Mouse (Mus musculus) stomach, postnatal 0 days (tissue): ENCODE measurements around the gene Tyro3. TPM values are rescaled to one million over a fixed set of nuclear protein-coding genes. Genes with fewer than 3 reads are reported as not detected.

Experiments used
- ATAC-seq: fragments of 200-750 bp; cut with Nextera tagmentation; 2 replicates; pipeline ENCODE4 v1.8.0; 2017; ENCODE audit not compliant: low FRiP score, low TSS enrichment
- DNase-seq: peaks from one replicate; pipeline ENCODE4 v3.0.0-alpha.2; 2016; ENCODE audit warnings: low spot score
- H3K27ac ChIP-seq: fragments of 300-500 bp; sonication (generic); replicated peaks from 2 replicates; pipeline ENCODE4 v1.5.1; 2014; ENCODE audit warnings: mild to moderate bottlenecking, control low read depth
- H3K27me3 ChIP-seq: fragments of 300-500 bp; sonication (generic); 2 replicates; pipeline ENCODE4 v1.6.1; 2014; ENCODE audit warnings: low read length; ENCODE audit not compliant: control insufficient read depth, insufficient read depth
- H3K36me3 ChIP-seq: fragments of 300-500 bp; sonication (generic); 2 replicates; pipeline ENCODE4 v1.6.1; 2014; ENCODE audit warnings: low read length, mixed read lengths; ENCODE audit not compliant: control insufficient read depth, insufficient read depth
- H3K4me1 ChIP-seq: fragments of 300-500 bp; sonication (generic); replicated peaks from 2 replicates; pipeline ENCODE4 v1.6.1; 2014; ENCODE audit warnings: antibody characterized with exemption; ENCODE audit not compliant: control insufficient read depth, insufficient read depth
- H3K4me2 ChIP-seq: fragments of 300-500 bp; sonication (generic); replicated peaks from 2 replicates; pipeline ENCODE4 v1.6.1; 2014; ENCODE audit warnings: low read depth, mild to moderate bottlenecking, control low read depth, moderate library complexity
- H3K4me3 ChIP-seq: fragments of 300-500 bp; sonication (generic); 2 replicates; pipeline ENCODE4 v1.5.1; 2014; ENCODE audit warnings: low read depth, low read length, control low read depth
- H3K9ac ChIP-seq: fragments of 300-500 bp; sonication (generic); 2 replicates; pipeline ENCODE4 v1.6.1; 2014; ENCODE audit warnings: mild to moderate bottlenecking, low read length, control low read depth, mixed read lengths
- H3K9me3 ChIP-seq: fragments of 300-500 bp; sonication (generic); 2 replicates; pipeline ENCODE4 v1.6.1; 2016; ENCODE audit warnings: low read length; ENCODE audit not compliant: control insufficient read depth
- CTCF ChIP-seq: IDR thresholded peaks from 2 replicates; pipeline ENCODE4 v1.5.1; 2016; ENCODE audit warnings: antibody characterized with exemption, low read depth, mild to moderate bottlenecking, moderate library complexity
- EP300 ChIP-seq: optimal IDR thresholded peaks from 2 replicates; pipeline ENCODE3; 2016; ENCODE audit warnings: antibody characterized with exemption
- WGBS: fragments of 180-500 bp; shearing (Covaris S2); extraction: QIAGEN DNeasy Blood & Tissue Kit; methylation state at CpG from one replicate; pipeline ENCODE4 v1.1.7; 2014; 5-methylcytosine and 5-hydroxymethylcytosine counted together
- polyA plus RNA-seq: library from polyadenylated mRNA; unstranded; fragments of >200 nt; fragmentation: Nextera tagmentation; extraction: Ambion mirVana; gene quantifications from 2 replicates; pipeline ENCODE4 v1.2.1, GENCODE M21; 2015

Tyro3 gene
- polyA plus RNA-seq, 1 experiment from 2014 or later = 20.6 TPM

GRCm38 (mm10) chr2:119798246-119798927, 854 bp downstream of the Tyro3 start:
- no peak for TF ChIP-seq EP300
- TF ChIP-seq CTCF = peak; percentile 82
- peak overlapping the region; percentile 99; the same call in 1 of the 2 replicates for H3K4me2 ChIP-seq
- no peak overlapping the region for H3K27ac ChIP-seq
- H3K9ac ChIP-seq = no peak overlapping the region
- 15% methylated on average over 13 of the region's 13 CpGs for WGBS
- H3K4me3 ChIP-seq = no peak overlapping the region
- no peaks in the 10 kb centered on the region for H3K27me3 ChIP-seq
- DNase-seq (peak; percentile 83), ATAC-seq (peak; percentile 9; the same call in 1 of the 2 replicates)
- no peaks in the 10 kb centered on the region for H3K9me3 ChIP-seq
- H3K36me3 ChIP-seq = no peaks in the 10 kb centered on the region; the same call in 1 of the 2 replicates
- H3K4me1 ChIP-seq = peaks cover 5% of the 10 kb centered on the region

- Histone ChIP-seq H3K27ac (peak overlapping the region; percentile 89), H3K9ac (peak overlapping the region; percentile 85), H3K36me3 (no peaks in the 10 kb centered on the region; the same call in 1 of the 2 replicates), H3K4me2 (peak overlapping the region; percentile 99), H3K9me3 (no peaks in the 10 kb centered on the region), H3K4me1 (peaks cover 7% of the 10 kb centered on the region), H3K27me3 (no peaks in the 10 kb centered on the region), H3K4me3 (peak overlapping the region; percentile 79)
- WGBS = 0% methylated on average over 36 of the region's 89 CpGs
- DNase-seq (peak; percentile 71), ATAC-seq (peak; percentile 67)
- TF ChIP-seq CTCF = no peak
- TF ChIP-seq EP300 = no peak
Observed at GRCm38 (mm10) chr2:119799181-119799960, 1.8 kb downstream of the Tyro3 start.

DNA sequence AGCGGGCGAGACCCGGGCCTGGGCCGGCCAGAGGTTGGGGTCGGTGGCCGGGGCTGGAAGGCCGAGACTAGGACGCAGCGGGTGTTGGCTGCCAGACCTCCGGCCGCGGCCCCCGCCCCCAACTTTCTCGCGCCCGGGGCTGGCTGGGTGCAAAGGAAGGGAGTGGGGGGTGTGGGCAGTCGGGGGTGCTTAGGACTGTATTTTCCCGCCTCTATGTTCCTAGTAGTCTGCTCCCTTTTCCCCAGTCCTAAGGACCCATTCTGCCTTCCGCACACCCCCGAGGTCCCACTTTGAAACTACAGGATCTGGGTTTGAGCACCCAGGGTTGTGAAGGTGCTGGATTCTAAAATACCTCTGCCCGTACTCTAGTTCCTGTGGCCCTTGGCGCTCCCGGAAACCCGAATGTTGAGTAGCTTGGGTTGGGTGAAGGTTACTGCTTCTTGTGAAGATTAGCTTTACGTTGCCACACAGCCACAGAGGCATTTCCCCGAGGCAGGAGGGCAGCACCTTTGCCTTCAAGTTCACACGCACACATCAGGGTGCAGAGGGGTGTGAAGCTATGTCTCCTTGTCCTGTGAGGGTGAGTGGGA, 2.5 kb downstream of the Tyro3 start:
- peaks cover 7% of the 10 kb centered on the region for H3K4me1 ChIP-seq
- peak overlapping the region; percentile 99 for H3K4me2 ChIP-seq
- H3K4me3 ChIP-seq = peak overlapping the region; percentile 79
- DNase-seq (peak; percentile 53), ATAC-seq (peak; percentile 21)
- WGBS = under 1% methylated on average over 25 of the region's 27 CpGs
- TF ChIP-seq EP300 = no peak
- TF ChIP-seq CTCF = no peak
- H3K27ac ChIP-seq = peak overlapping the region; percentile 89
- no peaks in the 10 kb centered on the region for H3K9me3 ChIP-seq
- H3K27me3 ChIP-seq = no peaks in the 10 kb centered on the region
- H3K36me3 ChIP-seq = peaks cover 4% of the 10 kb centered on the region
- H3K9ac ChIP-seq = peak overlapping the region; percentile 85

DNA sequence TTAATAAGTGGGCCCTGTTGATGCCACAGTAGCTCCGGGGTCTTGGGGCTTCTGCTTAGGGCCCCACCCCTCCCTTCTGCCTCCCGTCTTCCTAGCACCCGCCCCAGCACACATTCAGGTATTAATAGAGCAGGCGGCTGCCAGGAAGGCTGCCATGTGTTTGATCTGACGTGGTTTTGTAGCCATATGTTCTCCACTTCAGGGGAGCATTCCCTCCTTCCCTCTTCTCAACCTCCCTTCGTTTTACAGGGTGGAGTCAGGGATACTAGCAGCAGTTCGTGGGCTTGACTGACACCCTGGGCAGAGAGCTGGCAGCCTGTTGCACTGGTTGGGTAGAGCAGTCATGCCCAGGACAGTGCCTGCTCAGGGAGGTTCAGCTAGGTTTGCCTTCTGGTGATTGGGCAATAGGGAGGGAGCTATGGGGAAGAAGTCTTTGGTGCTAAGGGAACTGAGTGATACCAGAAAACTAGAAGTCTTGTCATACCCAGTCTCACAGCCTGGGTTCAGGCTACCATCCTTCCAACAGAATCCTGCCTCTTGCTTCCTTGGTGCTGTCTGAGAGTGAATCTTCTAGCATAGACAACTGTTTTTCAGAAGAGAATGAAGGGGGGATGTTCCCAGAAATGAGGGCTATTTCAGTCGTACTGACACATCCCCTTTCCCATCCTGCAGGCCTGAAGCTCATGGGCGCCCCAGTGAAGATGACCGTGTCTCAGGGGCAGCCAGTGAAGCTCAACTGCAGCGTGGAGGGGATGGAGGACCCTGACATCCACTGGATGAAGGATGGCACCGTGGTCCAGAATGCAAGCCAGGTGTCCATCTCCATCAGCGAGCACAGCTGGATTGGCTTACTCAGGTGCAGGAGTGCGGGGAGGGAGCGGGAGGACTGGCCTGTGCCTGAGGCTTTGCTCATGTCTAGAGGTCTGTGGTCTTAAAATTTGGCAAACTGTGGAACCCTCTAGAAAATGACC, 3.6 kb downstream of the Tyro3 start:
- WGBS = 54% methylated on average over 15 of the region's 15 CpGs
- Histone ChIP-seq H3K27me3 (no peaks in the 10 kb centered on the region), H3K4me1 (peaks cover 7% of the 10 kb centered on the region), H3K9ac (peak overlapping the region; percentile 45; the same call in 1 of the 2 replicates), H3K36me3 (peaks cover 4% of the 10 kb centered on the region), H3K27ac (peak overlapping the region; percentile 89), H3K4me2 (peak overlapping the region; percentile 99), H3K9me3 (no peaks in the 10 kb centered on the region), H3K4me3 (peak overlapping the region; percentile 79)
- TF ChIP-seq EP300 (no peak), CTCF (no peak)
- ATAC-seq (no peak), DNase-seq (peak; percentile 44)
